Mouse (Mus musculus) MEL (cell line): ENCODE results near the gene Gnaq. TPM values are rescaled to one million over a fixed set of nuclear protein-coding genes. Genes with fewer than 3 reads are reported as not detected.

Experiments used
- DNase-seq: peaks from one replicate; pipeline ENCODE4 v3.0.0; 2011; ENCODE audit warnings: low read depth, low spot score
- H3K27ac ChIP-seq: 2 replicates; pipeline ENCODE4 v1.5.1; 2012; ENCODE audit warnings: low read depth, mild to moderate bottlenecking, control low read depth, low read length, moderate library complexity; ENCODE audit not compliant: control insufficient read depth
- H3K27me3 ChIP-seq, 2 experiments: fragments of 150-350 bp in 1 of 2; sonication (generic) in 1 of 2; 2 replicates each; pipeline ENCODE4 v1.6.1; 2012; ENCODE audit warnings: low read length in 2 of 2, mild to moderate bottlenecking in 2 of 2, improper control_type of control experiment in 1 of 2, moderate library complexity in 1 of 2; ENCODE audit not compliant: insufficient read depth in 2 of 2, control insufficient read depth in 1 of 2
- H3K36me3 ChIP-seq, 2 experiments: 2 replicates each; pipeline ENCODE4 v1.6.1; 2012 to 2014; ENCODE audit warnings: low read length in 2 of 2, improper control_type of control experiment in 1 of 2, inconsistent platforms in 1 of 2, mild to moderate bottlenecking in 1 of 2; ENCODE audit not compliant: insufficient read depth in 2 of 2, control insufficient read depth in 1 of 2
- H3K4me1 ChIP-seq, 2 experiments: fragments of 150-350 bp in 1 of 2; sonication (generic) in 1 of 2; 2 replicates each; pipeline ENCODE4 v1.6.1; 2012; ENCODE audit warnings: low read length in 2 of 2, improper control_type of control experiment in 1 of 2, mild to moderate bottlenecking in 1 of 2; ENCODE audit not compliant: insufficient read depth in 2 of 2, control insufficient read depth in 1 of 2
- H3K4me3 ChIP-seq, 2 experiments: fragments of 150-350 bp in 1 of 2; sonication (generic) in 1 of 2; 2 replicates each; pipeline ENCODE4 v1.5.1; 2012; ENCODE audit warnings: low read depth in 2 of 2, low read length in 2 of 2, mild to moderate bottlenecking in 2 of 2, moderate library complexity in 2 of 2, control low read depth in 1 of 2, improper control_type of control experiment in 1 of 2; ENCODE audit not compliant: control insufficient read depth in 1 of 2, insufficient read depth in 1 of 2
- H3K79me2 ChIP-seq: 2 replicates; pipeline ENCODE4 v1.6.1; 2012; ENCODE audit warnings: mild to moderate bottlenecking, low read length, moderate library complexity; ENCODE audit not compliant: control insufficient read depth, poor library complexity, insufficient read depth
- H3K9ac ChIP-seq: 2 replicates; pipeline ENCODE4 v1.6.1; 2012; ENCODE audit warnings: low read depth, mild to moderate bottlenecking, control low read depth, low read length, moderate library complexity; ENCODE audit not compliant: control insufficient read depth, poor library complexity, severe bottlenecking
- H3K9me3 ChIP-seq: fragments of 150-350 bp; sonication (generic); replicated peaks from 2 replicates; pipeline ENCODE4 v1.6.1; 2012; ENCODE audit warnings: mild to moderate bottlenecking, low read length, improper control_type of control experiment, moderate library complexity; ENCODE audit not compliant: insufficient read depth
- CHD1 ChIP-seq: IDR thresholded peaks from 2 replicates; pipeline ENCODE4 v1.6.1; 2012; ENCODE audit warnings: low read depth, mild to moderate bottlenecking, inconsistent platforms, low read length, improper control_type of control experiment
- ELF1 ChIP-seq: IDR thresholded peaks from 2 replicates; pipeline ENCODE4 v1.6.1; 2014; ENCODE audit warnings: low read depth, mild to moderate bottlenecking, inconsistent platforms, low read length, improper control_type of control experiment, moderate library complexity
- EP300 ChIP-seq, 2 experiments: IDR thresholded peaks; 2 replicates each; pipeline ENCODE4 v1.6.1; 2011; ENCODE audit warnings: improper control_type of control experiment in 2 of 2, low read length in 2 of 2, low read depth in 1 of 2, mild to moderate bottlenecking in 1 of 2
- GABPA ChIP-seq: IDR thresholded peaks from 2 replicates; pipeline ENCODE4 v1.6.1; 2012; ENCODE audit warnings: low read depth, mild to moderate bottlenecking, inconsistent platforms, low read length, improper control_type of control experiment, moderate library complexity
- GATA1 ChIP-seq: IDR thresholded peaks from 2 replicates; pipeline ENCODE4 v1.6.1; 2011; ENCODE audit warnings: low read depth, low read length, improper control_type of control experiment
- HCFC1 ChIP-seq: IDR thresholded peaks from 2 replicates; pipeline ENCODE4 v1.6.1; 2012; ENCODE audit warnings: low read depth, mild to moderate bottlenecking, inconsistent platforms, low read length, improper control_type of control experiment, moderate library complexity
- JUND ChIP-seq: IDR thresholded peaks from 2 replicates; pipeline ENCODE4 v1.6.1; 2011; ENCODE audit warnings: low read depth, mild to moderate bottlenecking, improper control_type of control experiment, low read length
- KAT2A ChIP-seq: conservative IDR thresholded peaks from 2 replicates; pipeline ENCODE4 v1.6.1; 2012; ENCODE audit warnings: low read depth, low read length, improper control_type of control experiment, inconsistent platforms
- MAX ChIP-seq: IDR thresholded peaks from 2 replicates; pipeline ENCODE4 v1.6.1; 2011; ENCODE audit warnings: low read length, improper control_type of control experiment
- MAZ ChIP-seq: IDR thresholded peaks from 2 replicates; pipeline ENCODE4 v1.6.1; 2012; ENCODE audit warnings: low read depth, mild to moderate bottlenecking, inconsistent platforms, low read length, improper control_type of control experiment
- MYC ChIP-seq: IDR thresholded peaks from 2 replicates; pipeline ENCODE4 v1.6.1; 2011; ENCODE audit warnings: low read depth, mild to moderate bottlenecking, low read length, improper control_type of control experiment, moderate library complexity
- NELFE ChIP-seq: IDR thresholded peaks from 2 replicates; pipeline ENCODE4 v1.6.1; 2011; ENCODE audit warnings: low read depth, low read length, improper control_type of control experiment
- POLR2AphosphoS2 ChIP-seq: IDR thresholded peaks from 2 replicates; pipeline ENCODE4 v1.6.1; 2011; ENCODE audit warnings: low read length, improper control_type of control experiment
- POLR2AphosphoS5 ChIP-seq: IDR thresholded peaks from 2 replicates; pipeline ENCODE4 v1.6.1; 2012; ENCODE audit warnings: low read depth, borderline replicate concordance, mild to moderate bottlenecking, inconsistent platforms, low read length, moderate library complexity, mixed read lengths
- TAL1 ChIP-seq: IDR thresholded peaks from 2 replicates; pipeline ENCODE4 v1.6.1; 2012; ENCODE audit warnings: mild to moderate bottlenecking, inconsistent platforms, low read length, moderate library complexity, mixed read lengths
- TBP ChIP-seq: IDR thresholded peaks from 2 replicates; pipeline ENCODE4 v1.8.0; 2011; ENCODE audit warnings: low read depth, low read length, improper control_type of control experiment
- TCF12 ChIP-seq: IDR thresholded peaks from 2 replicates; pipeline ENCODE4 v1.6.1; 2014; ENCODE audit warnings: low read depth, mild to moderate bottlenecking, inconsistent platforms, low read length, improper control_type of control experiment, moderate library complexity
- ZC3H11A ChIP-seq: IDR thresholded peaks from 2 replicates; pipeline ENCODE4 v1.6.1; 2012; ENCODE audit warnings: low read depth, mild to moderate bottlenecking, inconsistent platforms, low read length, improper control_type of control experiment
- ZKSCAN1 ChIP-seq: IDR thresholded peaks from 2 replicates; pipeline ENCODE4 v1.6.1; 2012; ENCODE audit warnings: low read depth, mild to moderate bottlenecking, inconsistent platforms, low read length, improper control_type of control experiment, moderate library complexity
- ZMIZ1 ChIP-seq: IDR thresholded peaks from 2 replicates; pipeline ENCODE4 v1.6.1; 2012; ENCODE audit warnings: low read depth, mild to moderate bottlenecking, inconsistent platforms, low read length, improper control_type of control experiment, moderate library complexity
- ZNF384 ChIP-seq: IDR thresholded peaks from 2 replicates; pipeline ENCODE4 v1.6.1; 2012; ENCODE audit warnings: low read depth, mild to moderate bottlenecking, inconsistent platforms, low read length, improper control_type of control experiment
- polyA plus RNA-seq, 2 experiments: library from polyadenylated mRNA; stranded (reverse) in 1 of 2; unstranded in 1 of 2; fragments of >175 nt in 1 of 2; fragments of >200 nt in 1 of 2; gene quantifications; 2 replicates each; pipeline versions ENCODE4 v1.2.1 to v1.2.4; 2012; ENCODE audit warnings: low replicate concordance in 2 of 2, low read depth in 1 of 2; ENCODE audit not compliant: insufficient read length in 2 of 2, insufficient read depth in 1 of 2, missing spikeins in 1 of 2
- total RNA-seq: library from RNA; depleted of rRNA; stranded (reverse); fragments of 300-350 nt; gene quantifications from 2 replicates; pipeline ENCODE4 v1.2.3, GENCODE M21; 2012

The Gnaq gene
- total and polyA plus RNA-seq, 3 experiments = not detected

DNA sequence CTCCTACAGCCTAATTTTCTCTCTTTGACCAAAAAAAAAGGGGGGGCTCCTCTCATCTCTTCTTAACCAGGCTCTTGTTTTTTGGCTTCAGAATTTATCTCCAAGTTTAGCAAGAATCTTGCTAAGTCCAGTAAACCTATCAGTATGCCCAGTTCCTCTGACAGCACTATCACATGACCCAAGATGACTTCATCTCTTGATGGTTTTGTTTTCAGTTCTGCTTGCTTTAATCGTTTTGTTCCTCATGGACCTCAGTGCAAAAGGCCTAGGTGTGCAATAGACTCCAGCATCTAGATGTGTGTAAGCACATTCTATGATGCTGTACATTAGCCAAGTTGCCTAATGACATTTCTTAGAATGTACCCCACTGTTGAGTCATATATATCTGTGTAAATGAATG lies 275.1 kb downstream of the Gnaq start:
- Histone ChIP-seq H3K27ac (no peak overlapping the region), H3K4me3 (no peak overlapping the region), H3K79me2 (no peaks in the 10 kb centered on the region), H3K27me3 (no peaks in the 10 kb centered on the region), H3K4me1 (no peaks in the 10 kb centered on the region), H3K9ac (no peak overlapping the region), H3K36me3 (no peaks in the 10 kb centered on the region), H3K9me3 (no peaks in the 10 kb centered on the region)
- DNase-seq = no peak
- TF ChIP-seq HCFC1 (no peak), GATA1 (no peak), ZNF384 (no peak), MYC (no peak), EP300 (IDR thresholded peaks at IDR 0.05; ENCODE audit: low read depth in 1 of 2, low read length in 2 of 2) (no peak), ELF1 (no peak), ZKSCAN1 (no peak), POLR2AphosphoS2 (no peak), ZC3H11A (no peak), JUND (no peak), TBP (no peak), CHD1 (no peak), NELFE (no peak), POLR2AphosphoS5 (no peak), MAX (no peak), TCF12 (no peak), GABPA (no peak), KAT2A (no peak), ZMIZ1 (no peak)

DNA sequence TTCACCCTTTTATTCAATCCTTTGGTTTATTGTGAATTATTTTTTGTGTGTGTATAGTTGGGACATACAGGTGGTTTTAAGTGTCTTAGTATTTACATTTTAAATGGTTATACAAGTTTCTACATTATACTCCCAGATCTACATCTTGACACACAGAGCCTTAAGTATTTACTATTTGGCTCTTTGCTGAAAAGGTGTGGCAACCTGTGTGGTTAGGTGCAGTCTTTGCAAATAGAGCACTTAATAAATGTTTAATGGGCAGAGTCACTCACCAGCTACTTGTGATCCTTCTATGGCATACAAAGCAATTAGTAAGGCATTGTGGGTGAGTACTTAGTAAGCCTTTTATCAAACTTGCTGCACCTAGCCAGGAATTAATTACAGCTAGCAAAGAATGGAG lies 278.7 kb downstream of the Gnaq start:
- H3K9me3 ChIP-seq = no peaks in the 10 kb centered on the region
- no peak overlapping the region for H3K27ac ChIP-seq
- H3K79me2 ChIP-seq = no peaks in the 10 kb centered on the region
- no peak for DNase-seq
- no peaks in the 10 kb centered on the region for H3K36me3 ChIP-seq
- H3K4me1 ChIP-seq = no peaks in the 10 kb centered on the region
- no peak overlapping the region for H3K4me3 ChIP-seq
- no peak for TF ChIP-seq ELF1
- no peak for TF ChIP-seq MAZ
- TF ChIP-seq MAX = no peak
- no peak for TF ChIP-seq TAL1
- TF ChIP-seq JUND = no peak
- TF ChIP-seq, all 39 proteins: peak for 0
- Histone ChIP-seq H3K27me3 (0 out of 4 replicates have a peak, but pooled peaks cover 0 to 2% of the 10 kb centered on the region in 2 experiments), H3K9ac (no peak overlapping the region)
